Mouse (Mus musculus) hindbrain, postnatal 0 days (tissue): ENCODE results near the gene Aloxe3. TPM values are rescaled to one million over a fixed set of nuclear protein-coding genes. Genes with fewer than 3 reads are reported as not detected.

Experiments used
- ATAC-seq: fragments of 200-750 bp; cut with Nextera tagmentation; 2 replicates; pipeline ENCODE4 v1.8.0; 2017; ENCODE audit warnings: mild to moderate bottlenecking, moderate TSS enrichment, moderate library complexity
- DNase-seq: peaks from one replicate; pipeline ENCODE4 v3.0.0-alpha.2; 2015; ENCODE audit warnings: low spot score
- H3K27ac ChIP-seq: fragments of 300-500 bp; sonication (generic); 2 replicates; pipeline ENCODE4 v1.5.1; 2014; ENCODE audit warnings: mild to moderate bottlenecking
- H3K27me3 ChIP-seq: fragments of 300-500 bp; sonication (generic); 2 replicates; pipeline ENCODE4 v1.6.1; 2014; ENCODE audit warnings: low read length, mixed read lengths; ENCODE audit not compliant: insufficient read depth
- H3K36me3 ChIP-seq: fragments of 300-500 bp; sonication (generic); 2 replicates; pipeline ENCODE4 v1.6.1; 2014; ENCODE audit warnings: low read length, mixed read lengths; ENCODE audit not compliant: insufficient read depth
- H3K4me1 ChIP-seq: fragments of 300-500 bp; sonication (generic); 2 replicates; pipeline ENCODE4 v1.6.1; 2014; ENCODE audit warnings: antibody characterized with exemption, low read length, mixed read lengths; ENCODE audit not compliant: insufficient read depth
- H3K4me2 ChIP-seq: fragments of 300-500 bp; sonication (generic); 2 replicates; pipeline ENCODE4 v1.6.1; 2014; ENCODE audit warnings: low read depth, mild to moderate bottlenecking, low read length, moderate library complexity, mixed read lengths
- H3K4me3 ChIP-seq: fragments of 300-500 bp; sonication (generic); 2 replicates; pipeline ENCODE4 v1.5.1; 2014; ENCODE audit warnings: low read length
- H3K9ac ChIP-seq: fragments of 300-500 bp; sonication (generic); replicated peaks from 2 replicates; pipeline ENCODE4 v1.6.1; 2014; ENCODE audit warnings: mild to moderate bottlenecking, low read length, moderate library complexity, mixed read lengths
- H3K9me3 ChIP-seq: fragments of 300-500 bp; sonication (generic); 2 replicates; pipeline ENCODE4 v1.6.1; 2016; ENCODE audit warnings: low read length, mixed read lengths
- CTCF ChIP-seq: IDR thresholded peaks from 2 replicates; pipeline ENCODE4 v1.5.1; 2016; ENCODE audit warnings: antibody characterized with exemption, control low read depth, low read depth
- WGBS: fragments of 180-500 bp; shearing (Covaris S2); extraction: QIAGEN DNeasy Blood & Tissue Kit; methylation state at CpG from one replicate; pipeline ENCODE4 v1.1.7; 2014; 5-methylcytosine and 5-hydroxymethylcytosine counted together
- polyA plus RNA-seq: library from polyadenylated mRNA; unstranded; fragments of >200 nt; fragmentation: Nextera tagmentation; extraction: Ambion mirVana; gene quantifications from 2 replicates; pipeline ENCODE4 v1.2.1, GENCODE M21; 2015
- total RNA-seq: library from RNA; depleted of rRNA; stranded (reverse); fragments of >200 nt; gene quantifications from 2 replicates; pipeline ENCODE4 v1.2.3, GENCODE M21; 2014

Gene Aloxe3
- total and polyA plus RNA-seq, 2 experiments from 2014 or later, result 12.5 to 13.0 TPM

GRCm38 (mm10) chr11:69120221-69121000 is 5.3 kb upstream of the Aloxe3 start, which contains the start of gene Hes7:
Gene Hes7, plus strand, starts transcription at chr11:69120404.
- DNase-seq, result no peak
- H3K27ac ChIP-seq, result no peak within 1 kb of the TSS
- ATAC-seq, result no peak
- H3K9ac ChIP-seq, result peak within 1 kb of the TSS; percentile 74; the same call in 1 of the 2 replicates
- TF ChIP-seq CTCF, result no peak
- H3K9me3 ChIP-seq, result no peaks in the 10 kb centered on the region
- H3K4me2 ChIP-seq, result peak within 1 kb of the TSS; percentile 97
- peak within 1 kb of the TSS; percentile 77 for H3K4me3 ChIP-seq
- H3K27me3 ChIP-seq, result no peaks in the 10 kb centered on the region
- 3% methylated on average over 27 of the region's 27 CpGs for WGBS
- peaks cover 15% of the 10 kb centered on the region for H3K4me1 ChIP-seq
- no peaks in the 10 kb centered on the region for H3K36me3 ChIP-seq

GRCm38 (mm10) chr11:69121001-69121740 is 4.5 kb upstream of the Aloxe3 start:
- DNase-seq (peak; percentile 22), ATAC-seq (no peak)
- H3K9me3 ChIP-seq, result no peaks in the 10 kb centered on the region
- peak overlapping the region; percentile 97 for H3K4me2 ChIP-seq
- H3K4me1 ChIP-seq, result peaks cover 16% of the 10 kb centered on the region
- 0 out of 2 replicates have a peak overlapping the region, but pooled peaks have one; percentile 87 for H3K27ac ChIP-seq
- no peak for TF ChIP-seq CTCF
- peak overlapping the region; percentile 74; the same call in 1 of the 2 replicates for H3K9ac ChIP-seq
- H3K4me3 ChIP-seq, result peak overlapping the region; percentile 77
- WGBS, result 2% methylated on average over 32 of the region's 33 CpGs
- H3K27me3 ChIP-seq, result no peaks in the 10 kb centered on the region
- H3K36me3 ChIP-seq, result no peaks in the 10 kb centered on the region

- H3K9ac ChIP-seq, result peak overlapping the region; percentile 74
- no peaks in the 10 kb centered on the region for H3K27me3 ChIP-seq
- peaks cover 19% of the 10 kb centered on the region for H3K4me1 ChIP-seq
- TF ChIP-seq CTCF, result no peak
- ATAC-seq, result no peak
- under 1% methylated on average over 28 of the region's 32 CpGs for WGBS
- peak overlapping the region; percentile 77 for H3K4me3 ChIP-seq
- peak; percentile 58 for DNase-seq
- peak overlapping the region; percentile 87; the same call in 1 of the 2 replicates for H3K27ac ChIP-seq
- H3K4me2 ChIP-seq, result peak overlapping the region; percentile 97
- no peaks in the 10 kb centered on the region for H3K9me3 ChIP-seq
- H3K36me3 ChIP-seq, result no peaks in the 10 kb centered on the region
Observed at GRCm38 (mm10) chr11:69121741-69122335, 3.9 kb upstream of the Aloxe3 start.

- H3K4me2 ChIP-seq, result peak within 1 kb of the TSS; percentile 97
- peak; percentile 71 for ATAC-seq
- H3K9me3 ChIP-seq, result no peaks in the 10 kb centered on the region
- under 1% methylated on average over 64 of the region's 66 CpGs for WGBS
- H3K36me3 ChIP-seq, result no peaks in the 10 kb centered on the region
- no peaks in the 10 kb centered on the region for H3K27me3 ChIP-seq
- peaks cover 19% of the 10 kb centered on the region for H3K4me1 ChIP-seq
- peak within 1 kb of the TSS; percentile 87 for H3K27ac ChIP-seq
- H3K9ac ChIP-seq, result peak within 1 kb of the TSS; percentile 74
- peak; percentile 91 for DNase-seq
- H3K4me3 ChIP-seq, result peak within 1 kb of the TSS; percentile 77
- TF ChIP-seq CTCF, result peak; percentile 60
Observed at GRCm38 (mm10) chr11:69122336-69122951, 3.3 kb upstream of the Aloxe3 start, which contains the start of gene 9130213A22Rik. Gene 9130213A22Rik, minus strand, starts transcription at chr11:69122589.

GRCm38 (mm10) chr11:69123056-69123692 is 2.5 kb upstream of the Aloxe3 start:
- peak overlapping the region; percentile 77 for H3K4me3 ChIP-seq
- DNase-seq (peak; percentile 93), ATAC-seq (peak; percentile 13)
- peak; percentile 44 for TF ChIP-seq CTCF
- peak overlapping the region; percentile 74 for H3K9ac ChIP-seq
- no peaks in the 10 kb centered on the region for H3K9me3 ChIP-seq
- peak overlapping the region; percentile 97 for H3K4me2 ChIP-seq
- H3K4me1 ChIP-seq, result peaks cover 19% of the 10 kb centered on the region
- H3K27ac ChIP-seq, result peak overlapping the region; percentile 89
- under 1% methylated on average over 29 of the region's 29 CpGs for WGBS
- no peaks in the 10 kb centered on the region for H3K36me3 ChIP-seq
- H3K27me3 ChIP-seq, result no peaks in the 10 kb centered on the region
